Mouse (Mus musculus) liver, embryonic 13.5 days (tissue): ENCODE data around the gene Oca2. TPM values are rescaled to one million over a fixed set of nuclear protein-coding genes. Genes with fewer than 3 reads are reported as not detected.

ENCODE experiments used
- ATAC-seq: fragments of 200-750 bp; cut with Nextera tagmentation; 2 replicates; pipeline ENCODE4 v1.8.0; 2017; ENCODE audit warnings: low read depth, mild to moderate bottlenecking, moderate number of reproducible peaks, moderate library complexity
- DNase-seq: peaks from one replicate; pipeline ENCODE4 v3.0.0; 2022
- H3K27ac ChIP-seq: fragments of 300-500 bp; sonication (generic); 2 replicates; pipeline ENCODE4 v1.5.1; 2015; ENCODE audit warnings: moderate library complexity, mild to moderate bottlenecking, inconsistent platforms
- H3K27me3 ChIP-seq: fragments of 300-500 bp; sonication (generic); 2 replicates; pipeline ENCODE4 v1.6.1; 2015; ENCODE audit warnings: mild to moderate bottlenecking, inconsistent platforms
- H3K36me3 ChIP-seq: fragments of 300-500 bp; sonication (generic); 2 replicates; pipeline ENCODE4 v1.6.1; 2015; ENCODE audit warnings: mild to moderate bottlenecking, inconsistent platforms
- H3K4me1 ChIP-seq: fragments of 300-500 bp; sonication (generic); replicated peaks from 2 replicates; pipeline ENCODE4 v1.6.1; 2015; ENCODE audit warnings: inconsistent platforms
- H3K4me2 ChIP-seq: fragments of 300-500 bp; sonication (generic); 2 replicates; pipeline ENCODE4 v1.6.1; 2015; ENCODE audit warnings: inconsistent platforms, mild to moderate bottlenecking, moderate library complexity
- H3K4me3 ChIP-seq: fragments of 300-500 bp; sonication (generic); replicated peaks from 2 replicates; pipeline ENCODE4 v1.5.1; 2015; ENCODE audit warnings: mild to moderate bottlenecking, inconsistent platforms
- H3K9ac ChIP-seq: fragments of 300-500 bp; sonication (generic); 2 replicates; pipeline ENCODE4 v1.6.1; 2015; ENCODE audit warnings: mild to moderate bottlenecking, inconsistent platforms
- H3K9me3 ChIP-seq: fragments of 300-500 bp; sonication (generic); replicated peaks from 2 replicates; pipeline ENCODE4 v1.6.1; 2016; ENCODE audit warnings: inconsistent platforms
- WGBS: fragments of 180-500 bp; shearing (Covaris S2); methylation state at CpG from one replicate; pipeline ENCODE4 v1.1.7; 2015; ENCODE audit not compliant: insufficient replicate concordance; 5-methylcytosine and 5-hydroxymethylcytosine counted together
- polyA plus RNA-seq: library from polyadenylated mRNA; unstranded; fragments of >200 nt; fragmentation: Nextera tagmentation; extraction: Ambion mirVana; gene quantifications from 2 replicates; pipeline ENCODE4 v1.2.1, GENCODE M21; 2015

Gene Oca2
- polyA plus RNA-seq, 1 experiment from 2014 or later: not detected

DNA sequence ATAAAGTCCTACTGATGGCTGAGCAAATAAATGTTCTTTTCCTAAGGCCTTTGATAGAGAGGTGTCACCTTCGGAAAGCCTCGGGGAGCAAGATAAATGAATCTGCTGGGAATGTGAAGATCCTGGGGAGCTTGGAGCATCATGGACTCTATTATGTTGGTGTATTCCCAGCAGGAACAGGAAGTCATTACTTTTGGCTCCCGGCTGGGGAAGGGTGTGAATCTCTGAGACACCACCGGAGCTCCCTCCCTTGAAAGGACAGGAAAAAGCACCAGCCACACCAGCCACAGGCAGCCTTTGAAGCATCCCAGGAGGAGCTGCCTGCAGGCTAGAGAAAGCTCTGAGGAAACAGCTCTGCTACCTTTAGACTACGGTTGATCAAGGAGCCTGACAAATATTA, 280.2 kb downstream of the Oca2 start:
- H3K9ac ChIP-seq: no peak overlapping the region
- no peak for ATAC-seq
- WGBS: 13% methylated on average over 5 of the region's 5 CpGs
- DNase-seq: no peak
- no peaks in the 10 kb centered on the region for H3K36me3 ChIP-seq
- no peaks in the 10 kb centered on the region for H3K9me3 ChIP-seq
- H3K27me3 ChIP-seq: no peaks in the 10 kb centered on the region
- no peaks in the 10 kb centered on the region for H3K4me1 ChIP-seq
- no peak overlapping the region for H3K4me3 ChIP-seq
- H3K4me2 ChIP-seq: no peak overlapping the region
- H3K27ac ChIP-seq: no peak overlapping the region

DNA sequence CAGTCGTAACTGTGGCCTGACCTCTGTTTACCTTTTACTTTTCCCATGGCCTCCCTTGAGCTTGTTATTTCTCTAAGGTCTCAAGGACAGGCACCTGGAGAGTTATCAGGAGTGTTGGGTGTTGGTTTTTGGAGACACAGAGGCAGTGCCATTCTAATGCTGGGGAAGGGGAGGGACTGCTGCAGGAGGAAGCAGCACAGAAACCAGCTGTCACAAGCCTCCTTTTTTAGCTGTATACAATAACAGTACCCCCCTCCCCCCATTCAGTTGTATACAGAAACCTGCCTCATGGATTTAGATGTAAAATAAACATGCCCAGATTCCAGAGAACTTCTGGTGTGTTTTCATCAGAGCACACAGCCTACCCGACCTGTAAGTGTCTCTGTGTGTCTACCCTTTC, 295.3 kb downstream of the Oca2 start:
- 47% methylated on average over 2 of the region's 2 CpGs for WGBS
- no peak overlapping the region for H3K27ac ChIP-seq
- H3K9me3 ChIP-seq: no peaks in the 10 kb centered on the region

DNA sequence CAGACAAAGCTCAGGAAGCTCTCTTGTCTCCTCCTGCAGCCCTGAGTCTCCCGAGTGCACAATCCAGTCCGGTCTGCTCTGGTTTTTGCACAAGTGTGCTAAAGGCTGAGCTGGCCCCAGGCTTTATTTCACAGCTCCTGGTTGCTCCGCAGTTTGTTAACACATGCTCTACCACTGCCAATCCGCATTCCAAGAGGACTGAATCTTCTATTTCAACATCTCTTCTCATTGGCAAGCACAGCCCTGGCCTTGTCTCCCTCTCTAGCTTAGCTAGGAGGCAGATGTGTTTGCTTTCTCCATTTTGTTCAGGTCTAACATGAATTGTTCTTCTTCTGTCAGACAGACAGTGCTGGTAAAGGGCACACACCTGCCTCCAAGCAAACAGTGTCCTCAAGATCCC, 309.7 kb downstream of the Oca2 start:
- whole genome bisulfite sequencing: 47% methylated on average over 4 of the region's 4 CpGs
- no peaks in the 10 kb centered on the region for H3K27me3 ChIP-seq
- no peak overlapping the region for H3K9ac ChIP-seq
- no peaks in the 10 kb centered on the region for H3K4me1 ChIP-seq
- ATAC-seq (no peak), DNase-seq (no peak)
- H3K9me3 ChIP-seq: no peaks in the 10 kb centered on the region
- H3K27ac ChIP-seq: no peak overlapping the region
- H3K36me3 ChIP-seq: no peaks in the 10 kb centered on the region
- no peak overlapping the region for H3K4me3 ChIP-seq
- no peak overlapping the region for H3K4me2 ChIP-seq

More for the DNA sequence above, 295.3 kb downstream of the Oca2 start:
- ATAC-seq (no peak), DNase-seq (no peak)
- Histone ChIP-seq H3K27me3 (no peaks in the 10 kb centered on the region), H3K9ac (no peak overlapping the region), H3K4me3 (no peak overlapping the region), H3K4me2 (no peak overlapping the region), H3K36me3 (no peaks in the 10 kb centered on the region), H3K4me1 (no peaks in the 10 kb centered on the region)

DNA sequence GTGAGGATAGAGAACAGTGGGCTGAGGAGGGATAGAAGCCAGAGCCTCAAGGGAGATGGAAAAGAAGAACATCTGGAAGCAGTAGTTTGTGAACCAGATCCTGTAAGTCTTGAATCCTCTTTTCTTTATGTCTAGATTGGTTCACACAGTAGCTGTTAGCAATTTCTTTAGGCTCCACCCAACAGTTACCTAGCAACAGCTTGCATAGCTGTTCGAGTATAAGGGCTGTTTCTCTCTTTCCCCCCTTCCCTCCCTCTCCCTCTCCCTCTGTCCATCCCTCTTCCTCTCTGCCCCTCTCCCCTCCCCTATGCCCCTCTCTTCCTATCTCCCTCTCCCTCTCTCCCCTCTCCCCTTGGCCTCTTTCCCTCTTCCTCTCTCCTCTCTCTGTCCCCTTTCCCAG, 312.2 kb downstream of the Oca2 start:
- Histone ChIP-seq H3K27ac (no peak overlapping the region), H3K4me1 (no peaks in the 10 kb centered on the region), H3K27me3 (no peaks in the 10 kb centered on the region), H3K9ac (no peak overlapping the region), H3K4me3 (no peak overlapping the region), H3K36me3 (no peaks in the 10 kb centered on the region), H3K4me2 (no peak overlapping the region), H3K9me3 (no peaks in the 10 kb centered on the region)
- DNase-seq (no peak), ATAC-seq (no peak)
- WGBS: 19% methylated on average over 1 of the region's 1 CpGs

Other genes starting within 250 kb of the Oca2 start
- 15.6 and 16.2 TPM in 2 replicates for gene Nipa1, start 219.8 kb upstream of the Oca2 start, polyA plus RNA-seq
- gene Herc2, start 189.6 kb upstream of the Oca2 start, polyA plus RNA-seq: 15.6 and 15.7 TPM in 2 replicates